Mouse (Mus musculus) MEL (cell line): Measurements from ENCODE around the gene Amdhd2.

ENCODE experiments used
- CHD2 ChIP-seq: IDR thresholded peaks from 2 replicates; pipeline ENCODE4 v1.6.1; 2011; ENCODE audit warnings: low read length, improper control_type of control experiment
- CTCF ChIP-seq, 3 experiments: IDR thresholded peaks in 2 of 3; conservative IDR thresholded peaks in 1 of 3; 2 replicates each; pipeline ENCODE4 v1.5.1; 2011 to 2012; ENCODE audit warnings: low read length in 3 of 3, low read depth in 2 of 3, mild to moderate bottlenecking in 2 of 3, improper control_type of control experiment in 1 of 3, inconsistent platforms in 1 of 3, mixed read lengths in 1 of 3, moderate library complexity in 1 of 3; ENCODE audit not compliant: control insufficient read depth in 1 of 3, insufficient read depth in 1 of 3, poor library complexity in 1 of 3, severe bottlenecking in 1 of 3
- EP300 ChIP-seq, 2 experiments: IDR thresholded peaks; 2 replicates each; pipeline ENCODE4 v1.6.1; 2011; ENCODE audit warnings: improper control_type of control experiment in 2 of 2, low read length in 2 of 2, low read depth in 1 of 2, mild to moderate bottlenecking in 1 of 2
- GATA1 ChIP-seq: IDR thresholded peaks from 2 replicates; pipeline ENCODE4 v1.6.1; 2011; ENCODE audit warnings: low read depth, low read length, improper control_type of control experiment
- HCFC1 ChIP-seq: IDR thresholded peaks from 2 replicates; pipeline ENCODE4 v1.6.1; 2012; ENCODE audit warnings: low read depth, mild to moderate bottlenecking, inconsistent platforms, low read length, improper control_type of control experiment, moderate library complexity
- JUND ChIP-seq: IDR thresholded peaks from 2 replicates; pipeline ENCODE4 v1.6.1; 2011; ENCODE audit warnings: low read depth, mild to moderate bottlenecking, improper control_type of control experiment, low read length
- MAX ChIP-seq: IDR thresholded peaks from 2 replicates; pipeline ENCODE4 v1.6.1; 2011; ENCODE audit warnings: low read length, improper control_type of control experiment
- MEF2A ChIP-seq: IDR thresholded peaks from 2 replicates; pipeline ENCODE4 v1.6.1; 2014; ENCODE audit warnings: low read depth, mild to moderate bottlenecking, inconsistent platforms, low read length, improper control_type of control experiment; ENCODE audit not compliant: poor library complexity, insufficient replicate concordance, severe bottlenecking; ENCODE audit errors: extremely low read depth
- POLR2A ChIP-seq, 2 experiments: IDR thresholded peaks; 2 replicates each; pipeline ENCODE4 v1.6.1; 2011 to 2012; ENCODE audit warnings: low read length in 2 of 2, mild to moderate bottlenecking in 2 of 2, control low read depth in 1 of 2, improper control_type of control experiment in 1 of 2, low read depth in 1 of 2, moderate library complexity in 1 of 2; ENCODE audit not compliant: control insufficient read depth in 1 of 2, insufficient read depth in 1 of 2, poor library complexity in 1 of 2
- TAL1 ChIP-seq: IDR thresholded peaks from 2 replicates; pipeline ENCODE4 v1.6.1; 2012; ENCODE audit warnings: mild to moderate bottlenecking, inconsistent platforms, low read length, moderate library complexity, mixed read lengths
- TBP ChIP-seq: IDR thresholded peaks from 2 replicates; pipeline ENCODE4 v1.8.0; 2011; ENCODE audit warnings: low read depth, low read length, improper control_type of control experiment
- USF1 ChIP-seq: IDR thresholded peaks from 2 replicates; pipeline ENCODE4 v1.6.1; 2014; ENCODE audit warnings: low read depth, mild to moderate bottlenecking, inconsistent platforms, low read length, improper control_type of control experiment, moderate library complexity
- ZKSCAN1 ChIP-seq: IDR thresholded peaks from 2 replicates; pipeline ENCODE4 v1.6.1; 2012; ENCODE audit warnings: low read depth, mild to moderate bottlenecking, inconsistent platforms, low read length, improper control_type of control experiment, moderate library complexity

DNA sequence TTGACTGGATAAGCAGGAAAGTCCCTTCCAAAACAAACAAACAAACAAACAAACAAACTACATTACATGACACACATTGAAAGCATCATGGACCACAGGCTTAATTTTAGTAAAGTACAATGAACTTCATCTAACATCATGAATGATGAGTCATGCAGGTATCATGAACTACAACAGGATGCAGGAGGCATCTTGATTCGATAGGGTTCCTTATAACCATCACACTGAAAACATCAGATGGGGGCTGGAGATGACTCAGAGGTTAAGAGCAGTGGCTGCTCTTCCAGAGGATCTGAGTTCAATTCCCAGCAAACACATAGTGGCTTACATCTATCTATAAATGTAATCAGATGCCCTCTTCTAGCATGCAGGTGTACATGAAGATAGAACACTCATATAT is 36.0 kb downstream of the Amdhd2 start:
- TF ChIP-seq ZKSCAN1: no peak
- no peak for TF ChIP-seq CTCF (IDR thresholded peaks at IDR 0.05 in 2 of 3, conservative IDR thresholded peaks at IDR 0.05 in 1 of 3; ENCODE audit: control insufficient read depth in 1 of 3, insufficient read depth in 1 of 3, low read depth in 2 of 3, low read length in 3 of 3, poor library complexity in 1 of 3, severe bottlenecking in 1 of 3)
- no peak for TF ChIP-seq POLR2A (IDR thresholded peaks at IDR 0.05; ENCODE audit: control insufficient read depth in 1 of 2, insufficient read depth in 1 of 2, low read depth in 1 of 2, low read length in 2 of 2, poor library complexity in 1 of 2)
- no peak for TF ChIP-seq USF1
- no peak for TF ChIP-seq GATA1
- TF ChIP-seq MAX: no peak
- no peak for TF ChIP-seq JUND
- TF ChIP-seq EP300 (IDR thresholded peaks at IDR 0.05; ENCODE audit: low read depth in 1 of 2, low read length in 2 of 2): no peak
- no peak for TF ChIP-seq HCFC1
- no peak for TF ChIP-seq MEF2A
- no peak for TF ChIP-seq TBP
- TF ChIP-seq TAL1: no peak
- no peak for TF ChIP-seq CHD2
